Mouse (Mus musculus) C2C12 (cell line): Measurements from ENCODE around the gene Pfn1. TPM values are rescaled to one million over a fixed set of nuclear protein-coding genes. Genes with fewer than 3 reads are reported as not detected.

Experiments
- H3K27me3 ChIP-seq: one replicate; pipeline ENCODE4 v1.6.1; 2011; ENCODE audit not compliant: control insufficient read depth, insufficient read depth, insufficient read length
- H3K36me3 ChIP-seq: one replicate; pipeline ENCODE4 v1.6.1; 2011; ENCODE audit not compliant: control insufficient read depth, insufficient read depth
- H3K4me3 ChIP-seq: one replicate; pipeline ENCODE4 v1.5.1; 2011; ENCODE audit warnings: mild to moderate bottlenecking, control low read depth; ENCODE audit not compliant: poor library complexity, insufficient read depth, severe bottlenecking
- H3K79me2 ChIP-seq: one replicate; pipeline ENCODE4 v1.6.1; 2011; ENCODE audit not compliant: control insufficient read depth, insufficient read depth
- H3K79me3 ChIP-seq: one replicate; pipeline ENCODE4 v1.6.1; 2011; ENCODE audit warnings: low read depth, control low read depth
- H3ac ChIP-seq: one replicate; pipeline ENCODE3; 2011; ENCODE audit warnings: low read depth; ENCODE audit not compliant: control insufficient read depth, insufficient read length
- CEBPB ChIP-seq: IDR thresholded peaks from one replicate; pipeline ENCODE4 v1.6.1; 2011; ENCODE audit warnings: low read depth, mild to moderate bottlenecking, control low read depth, moderate library complexity
- CTCF ChIP-seq: IDR thresholded peaks from one replicate; pipeline ENCODE4 v1.5.1; 2011; ENCODE audit not compliant: control insufficient read depth, insufficient read depth, insufficient read length
- FOSL1 ChIP-seq: IDR thresholded peaks from one replicate; pipeline ENCODE4 v1.8.0; 2011; ENCODE audit warnings: mild to moderate bottlenecking, low read length; ENCODE audit not compliant: poor library complexity, insufficient read depth, severe bottlenecking
- MAX ChIP-seq: IDR thresholded peaks from one replicate; pipeline ENCODE4 v1.6.1; 2011; ENCODE audit warnings: mild to moderate bottlenecking, control low read depth
- MYOD1 ChIP-seq: IDR thresholded peaks from one replicate; pipeline ENCODE4 v1.6.1; 2011; ENCODE audit warnings: low read depth; ENCODE audit not compliant: control insufficient read depth, insufficient read length
- MYOG ChIP-seq: IDR thresholded peaks from one replicate; pipeline ENCODE4 v1.6.1; 2011; ENCODE audit not compliant: control insufficient read depth, insufficient read length; ENCODE audit errors: extremely low read depth
- USF1 ChIP-seq: IDR thresholded peaks from one replicate; pipeline ENCODE4 v1.6.1; 2011; ENCODE audit warnings: low read depth, mild to moderate bottlenecking, control low read depth, moderate library complexity
- polyA plus RNA-seq: library from polyadenylated mRNA; unstranded; fragments of >200 nt; fragmentation: generic; extraction: Trizol; gene quantifications from one replicate; pipeline ENCODE4 v1.2.1, GENCODE M21; 2012; ENCODE audit warnings: missing spikeins

Gene Pfn1
- polyA plus RNA-seq, 1 experiment = 4,207 TPM

GRCm38 (mm10) chr11:70612505-70612904 lies 41.9 kb downstream of the Pfn1 start:
- H3K27me3 ChIP-seq = no peaks in the 10 kb centered on the region
- H3K36me3 ChIP-seq = peaks cover 59% of the 10 kb centered on the region
- H3K79me3 ChIP-seq = no peaks in the 10 kb centered on the region
- no peak overlapping the region for H3K4me3 ChIP-seq
- TF ChIP-seq MAX = no peak
- TF ChIP-seq FOSL1 = no peak
- TF ChIP-seq CEBPB = no peak
- peak; percentile 2 for TF ChIP-seq CTCF
- H3K79me2 ChIP-seq = no peaks in the 10 kb centered on the region
- no peak overlapping the region for H3ac ChIP-seq

DNA sequence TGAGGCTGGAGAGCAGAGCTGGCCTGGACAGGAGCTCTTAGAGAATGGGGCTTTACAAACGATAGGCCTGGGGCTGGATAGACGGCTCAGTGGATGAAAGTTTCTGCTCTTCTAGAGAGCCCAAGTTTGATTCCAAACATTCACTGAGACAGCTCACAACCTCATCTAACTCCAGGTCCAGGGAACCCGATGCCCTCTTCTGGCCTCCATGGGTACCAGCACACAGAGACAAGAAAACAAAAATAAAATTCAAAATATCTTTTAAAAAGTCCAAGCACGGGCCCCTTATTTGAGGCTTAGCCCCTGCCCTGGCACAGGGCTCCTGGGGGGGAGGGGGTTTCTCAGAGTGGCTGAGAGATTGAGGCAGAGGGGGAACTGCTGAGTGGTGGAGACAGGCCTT lies 43.7 kb downstream of the Pfn1 start:
- TF ChIP-seq CTCF (no peak), USF1 (no peak), MAX (no peak), MYOD1 (no peak), CEBPB (no peak), FOSL1 (no peak), MYOG (no peak)
- H3K36me3 ChIP-seq = peaks cover 74% of the 10 kb centered on the region
- H3K4me3 ChIP-seq = no peak overlapping the region
- H3K79me2 ChIP-seq = no peaks in the 10 kb centered on the region
- no peaks in the 10 kb centered on the region for H3K79me3 ChIP-seq
- no peak overlapping the region for H3ac ChIP-seq
- H3K27me3 ChIP-seq = no peaks in the 10 kb centered on the region

DNA sequence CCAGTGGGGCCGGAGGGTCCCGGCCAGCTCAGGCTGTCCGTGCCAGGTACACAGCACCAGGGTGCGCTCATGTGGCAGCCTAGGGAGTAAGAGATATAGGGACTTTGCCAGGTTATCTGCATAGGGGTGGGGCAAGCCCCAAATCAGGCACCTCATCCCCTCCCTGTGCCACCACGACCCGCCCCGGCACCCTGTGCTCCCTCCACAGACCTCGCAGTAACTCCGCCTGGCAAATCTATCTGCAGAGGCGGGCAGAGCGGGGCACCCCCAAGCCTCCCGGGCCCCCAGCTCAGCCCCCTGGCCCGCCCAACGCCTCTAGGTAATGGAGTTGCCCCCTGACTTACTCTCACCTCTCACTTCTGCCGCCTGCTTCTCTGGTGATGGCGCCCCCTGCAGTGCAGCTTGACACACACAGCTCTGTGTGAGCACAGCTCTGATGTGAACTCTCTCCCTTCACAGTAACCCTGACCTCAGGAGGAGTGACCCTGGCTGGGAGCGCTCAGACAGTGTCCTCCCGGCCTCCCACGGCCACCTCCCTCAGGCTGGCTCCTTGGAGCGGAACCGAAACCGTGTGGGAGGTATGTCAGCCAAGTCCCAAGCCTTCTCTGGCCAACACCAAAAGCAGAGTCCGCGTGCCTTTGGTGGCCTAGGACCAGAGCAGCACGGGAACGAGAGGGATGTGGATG lies 45.9 kb downstream of the Pfn1 start:
- TF ChIP-seq USF1 (no peak), CTCF (peak; percentile 32), MYOG (no peak)
- H3K79me3 ChIP-seq = no peaks in the 10 kb centered on the region
- H3K4me3 ChIP-seq = no peak overlapping the region
- no peaks in the 10 kb centered on the region for H3K27me3 ChIP-seq
- H3K79me2 ChIP-seq = no peaks in the 10 kb centered on the region
- H3ac ChIP-seq = no peak overlapping the region
- peaks cover 91% of the 10 kb centered on the region for H3K36me3 ChIP-seq

GRCm38 (mm10) chr11:70607611-70608010 lies 46.8 kb downstream of the Pfn1 start:
- no peak for TF ChIP-seq MYOD1
- TF ChIP-seq MAX = no peak
- TF ChIP-seq CTCF = no peak
- no peak for TF ChIP-seq USF1
- TF ChIP-seq FOSL1 = no peak
- TF ChIP-seq MYOG = no peak
- TF ChIP-seq CEBPB = no peak
- Histone ChIP-seq H3K79me2 (no peaks in the 10 kb centered on the region), H3K4me3 (no peak overlapping the region), H3ac (no peak overlapping the region), H3K36me3 (peaks cover 83% of the 10 kb centered on the region), H3K79me3 (no peaks in the 10 kb centered on the region), H3K27me3 (no peaks in the 10 kb centered on the region)

- no peaks in the 10 kb centered on the region for H3K79me2 ChIP-seq
- H3K4me3 ChIP-seq = no peak overlapping the region
- no peak overlapping the region for H3ac ChIP-seq
- no peaks in the 10 kb centered on the region for H3K27me3 ChIP-seq
- H3K36me3 ChIP-seq = peaks cover 79% of the 10 kb centered on the region
- no peak for TF ChIP-seq CEBPB
- TF ChIP-seq FOSL1 = no peak
- no peaks in the 10 kb centered on the region for H3K79me3 ChIP-seq
Observed at GRCm38 (mm10) chr11:70606717-70607116, 47.7 kb downstream of the Pfn1 start.

DNA sequence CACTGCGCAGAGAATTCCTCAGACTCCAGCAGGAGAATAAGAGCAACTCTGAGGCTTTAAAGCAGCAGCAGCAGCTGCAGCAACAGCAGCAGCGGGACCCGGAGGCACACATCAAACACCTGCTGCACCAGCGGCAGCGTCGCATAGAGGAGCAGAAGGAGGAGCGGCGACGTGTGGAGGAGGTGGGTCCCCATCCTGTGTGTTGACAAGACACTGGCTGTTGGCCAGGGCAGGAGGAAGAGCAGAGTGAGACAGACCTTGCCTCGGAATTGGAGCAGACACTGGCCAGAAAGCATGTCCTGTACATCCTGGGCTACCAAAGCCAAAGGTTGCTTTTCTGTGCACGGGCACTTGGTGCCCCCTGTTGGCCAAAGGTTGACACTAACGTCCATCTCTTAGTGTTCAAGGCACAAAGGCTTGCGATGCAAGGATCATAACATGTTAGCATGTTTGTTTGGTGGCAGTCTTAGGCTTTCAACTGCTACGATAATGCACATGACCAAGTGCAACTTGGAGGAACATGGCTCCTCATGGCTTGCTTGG lies 49.3 kb downstream of the Pfn1 start:
- Histone ChIP-seq H3K79me3 (no peaks in the 10 kb centered on the region), H3K27me3 (no peaks in the 10 kb centered on the region), H3K79me2 (no peaks in the 10 kb centered on the region), H3ac (no peak overlapping the region), H3K36me3 (peaks cover 69% of the 10 kb centered on the region), H3K4me3 (no peak overlapping the region)
- TF ChIP-seq MAX (peak; percentile 57), CTCF (peak; percentile 76), USF1 (no peak)

Other genes with a start within 250 kb of the Pfn1 start
- 40.6 TPM for gene Pelp1, start 244.6 kb downstream of the Pfn1 start, polyA plus RNA-seq
- gene Arrb2, start 222.0 kb downstream of the Pfn1 start, polyA plus RNA-seq = 27.6 TPM
- 46.2 TPM for gene Med11, start 202.7 kb downstream of the Pfn1 start, polyA plus RNA-seq
- gene Zmynd15, start 195.2 kb downstream of the Pfn1 start, polyA plus RNA-seq = 0.04 TPM
- gene Cxcl16, start 194.7 kb downstream of the Pfn1 start, polyA plus RNA-seq = 0.19 TPM
- gene Tm4sf5, start 149.4 kb downstream of the Pfn1 start, polyA plus RNA-seq = not detected
- gene Vmo1, start 140.0 kb downstream of the Pfn1 start, polyA plus RNA-seq = not detected
- not detected for gene Gltpd2, start 135.4 kb downstream of the Pfn1 start, polyA plus RNA-seq
- gene Psmb6, start 129.3 kb downstream of the Pfn1 start, polyA plus RNA-seq = 658 TPM
- not detected for gene Gm40193, start 121.7 kb downstream of the Pfn1 start, polyA plus RNA-seq
- gene Pld2, start 114.6 kb downstream of the Pfn1 start, polyA plus RNA-seq = 9.3 TPM
- 34.5 TPM for gene Mink1, start 91.8 kb downstream of the Pfn1 start, polyA plus RNA-seq
- gene 4930544D05Rik, start 38.8 kb downstream of the Pfn1 start, polyA plus RNA-seq = not detected
- 0.08 TPM for gene Chrne, start 35.4 kb downstream of the Pfn1 start, polyA plus RNA-seq
- gene Gp1ba, start 15.5 kb downstream of the Pfn1 start, polyA plus RNA-seq = 0.13 TPM
- gene Rnf167, start 7.4 kb downstream of the Pfn1 start, polyA plus RNA-seq = 9.0 TPM
- 136 TPM for gene Slc25a11, start 7.2 kb downstream of the Pfn1 start, polyA plus RNA-seq
- 1,151 TPM for gene Eno3, start 2.6 kb upstream of the Pfn1 start, polyA plus RNA-seq
- gene Spag7, start 14.8 kb upstream of the Pfn1 start, polyA plus RNA-seq = 75.4 TPM
- gene Camta2, start 33.5 kb upstream of the Pfn1 start, polyA plus RNA-seq = 9.0 TPM
- 0.42 TPM for gene Inca1, start 45.5 kb upstream of the Pfn1 start, polyA plus RNA-seq
- gene Kif1c, start 45.9 kb upstream of the Pfn1 start, polyA plus RNA-seq = 99.8 TPM
- 1.1 TPM for gene Zfp3, start 109.6 kb upstream of the Pfn1 start, polyA plus RNA-seq
- not detected for gene Scimp, start 157.9 kb upstream of the Pfn1 start, polyA plus RNA-seq
- 11.9 TPM for gene Rabep1, start 190.1 kb upstream of the Pfn1 start, polyA plus RNA-seq